Mouse (Mus musculus) CD4-positive, CD25-positive, alpha-beta regulatory T cell, adult 4 months (primary cell): Measurements from ENCODE around the gene Zscan21. TPM values are rescaled to one million over a fixed set of nuclear protein-coding genes. Genes with fewer than 3 reads are reported as not detected.
"Not testable (repeated sequence)": the region's sequence is repeated elsewhere in the genome, so short reads cannot be mapped to it uniquely, and the experiment has no call there.

ENCODE experiments used
- ATAC-seq: one replicate; pipeline ENCODE4 v1.8.0; 2017
- polyA plus RNA-seq, 2 experiments: library from polyadenylated mRNA; unstranded; fragments of 100-300 nt; shearing (Covaris generic); gene quantifications; one replicate each; pipeline ENCODE4 v1.2.1; 2017

The Zscan21 gene
- 10 to 100 TPM; 22.8 TPM for polyA plus RNA-seq

DNA sequence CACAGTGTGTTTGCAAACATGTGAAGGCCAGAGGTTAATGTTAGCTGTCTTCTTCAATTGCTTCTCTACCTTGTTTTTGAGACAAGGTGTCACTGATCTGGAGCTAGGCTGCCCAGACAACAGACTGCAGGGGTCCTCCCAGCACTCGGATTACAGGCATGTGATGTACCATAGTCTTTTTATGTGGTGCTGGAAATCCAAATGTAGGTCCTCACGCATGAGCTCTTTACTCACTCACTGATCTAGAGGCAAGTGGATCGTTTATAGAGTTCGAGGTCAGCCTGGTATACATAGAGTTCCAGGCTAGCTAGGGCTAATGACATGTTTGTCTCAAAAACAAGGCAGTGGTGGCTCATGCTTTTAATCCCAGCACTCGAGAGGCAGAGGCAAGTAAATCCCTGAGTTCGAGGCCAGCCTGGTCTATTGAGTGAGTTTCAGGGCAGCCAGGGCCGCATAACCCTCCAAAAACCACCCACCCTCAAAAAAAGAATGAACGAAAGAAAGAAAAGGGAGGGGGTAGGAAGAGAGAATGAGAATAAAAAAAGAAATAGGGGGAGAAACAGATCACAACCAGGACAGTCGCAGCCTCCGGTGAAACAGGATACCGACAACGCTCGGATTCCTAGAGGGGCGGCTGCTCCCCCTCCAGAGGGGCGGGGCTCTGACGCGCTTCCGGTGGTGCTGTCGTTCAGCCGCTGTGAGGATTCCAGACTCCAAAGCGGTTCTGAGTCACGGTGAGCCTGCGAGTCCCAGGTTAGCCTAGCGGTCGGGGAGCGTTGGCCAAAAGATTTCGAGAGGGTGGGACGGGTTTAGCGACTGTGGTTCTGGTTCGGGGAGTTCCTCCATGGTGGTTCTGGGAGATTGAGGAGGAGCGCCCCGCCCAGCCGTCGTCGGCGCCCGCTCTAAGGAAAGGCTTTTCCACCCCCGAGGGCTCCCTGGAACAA lies at the start of gene Zscan21:
Gene Zscan21, plus strand, starts transcription at position 649 of the 944 bp plus-strand sequence.
- ATAC-seq, result peak; percentile 100

DNA sequence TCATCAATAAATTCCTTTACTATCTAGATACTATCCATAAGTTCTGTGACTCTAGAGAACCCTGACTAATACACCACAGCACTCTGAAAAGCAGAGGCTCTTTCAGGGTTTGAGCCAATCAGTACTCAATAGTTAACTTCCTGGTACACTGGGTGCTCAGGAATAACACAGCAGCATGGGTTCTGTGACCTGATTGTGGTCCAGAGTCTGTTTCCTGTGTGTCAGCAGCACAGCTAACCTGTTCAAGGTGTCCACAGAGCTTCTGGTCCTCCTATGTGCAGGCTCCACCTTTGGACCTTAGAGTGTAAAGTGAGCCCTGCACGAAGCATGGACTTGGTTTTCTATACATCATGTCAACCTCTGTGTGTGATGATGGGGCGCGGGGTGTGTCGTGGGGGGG lies 42.9 kb upstream of the Zscan21 start:
- ATAC-seq, result no peak

DNA sequence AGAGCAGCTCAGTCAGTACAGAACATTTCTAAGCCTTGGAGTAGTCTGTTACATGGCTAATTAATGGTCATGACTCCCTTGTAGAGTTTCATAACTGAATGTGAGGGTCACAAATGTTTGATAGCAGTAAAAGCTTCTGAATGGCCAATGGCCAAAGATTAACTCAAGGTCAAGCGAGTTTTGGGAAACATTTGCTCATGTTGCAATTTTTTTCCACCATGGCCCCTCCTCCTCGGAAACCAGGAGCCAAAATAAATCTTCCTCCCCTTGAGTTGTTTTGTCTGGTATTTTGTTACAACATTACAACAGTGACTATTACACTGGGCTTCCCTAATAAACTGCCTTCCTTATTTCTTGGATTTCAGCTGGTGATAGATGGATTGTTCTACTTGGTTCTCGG lies 41.0 kb upstream of the Zscan21 start:
- ATAC-seq, result no peak

DNA sequence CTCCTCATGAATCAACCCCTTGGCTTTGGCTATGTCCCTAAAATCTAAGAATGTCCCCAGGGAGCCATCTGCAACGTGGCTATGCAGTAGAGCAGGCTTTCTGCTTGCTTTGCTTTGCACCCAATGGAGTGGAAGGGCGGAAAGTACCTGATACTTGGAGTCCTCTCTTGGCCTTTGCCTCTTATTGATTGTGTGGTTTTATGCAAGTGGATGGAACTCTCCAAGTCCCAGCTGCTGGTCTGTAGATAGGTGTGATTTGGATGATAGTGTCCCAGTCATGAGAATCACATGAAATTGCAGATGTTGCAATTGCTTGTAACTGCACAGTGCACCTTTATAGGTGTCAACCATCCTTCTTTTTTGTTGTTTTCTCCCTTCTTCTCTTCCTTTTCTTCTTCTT lies 40.6 kb upstream of the Zscan21 start:
- no peak for ATAC-seq

DNA sequence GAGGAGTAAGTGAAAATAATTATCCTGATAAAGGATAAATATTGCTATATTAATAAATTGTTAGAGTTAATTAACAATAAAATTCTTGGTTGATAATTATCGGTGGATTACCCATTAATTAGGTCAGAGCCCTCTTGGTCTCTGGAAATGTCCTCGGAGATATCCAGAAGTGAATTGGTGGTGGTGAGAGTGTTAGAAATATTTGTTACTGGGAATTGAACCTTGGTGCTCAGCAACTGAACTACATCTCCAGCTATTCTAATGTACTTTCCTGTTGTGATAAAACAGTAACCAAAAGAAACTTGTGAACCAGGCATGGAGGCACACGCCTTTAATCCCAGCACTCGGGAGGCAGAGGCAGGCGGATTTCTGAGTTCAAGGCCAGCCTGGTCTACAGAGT lies 36.2 kb upstream of the Zscan21 start:
- no peak for ATAC-seq

DNA sequence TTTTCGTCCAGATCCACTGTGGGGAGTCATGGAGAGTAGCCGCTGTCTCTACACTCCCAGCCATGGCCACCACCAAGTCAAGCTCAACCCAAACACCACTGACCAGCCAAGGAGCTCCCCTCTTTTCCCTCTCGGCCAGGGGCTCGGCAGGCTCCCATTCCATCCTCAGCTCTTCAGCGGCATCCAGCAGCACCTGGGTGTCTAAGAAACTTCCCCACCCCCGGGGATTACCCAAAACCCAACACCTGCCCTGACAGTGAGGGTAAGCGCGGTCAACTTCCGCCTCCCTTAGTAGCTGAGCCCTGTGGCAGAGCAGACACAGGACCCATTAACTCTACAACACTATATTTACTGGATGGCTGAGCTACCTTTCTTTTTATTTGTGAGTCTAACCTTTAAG lies 35.3 kb upstream of the Zscan21 start:
- no peak for ATAC-seq

DNA sequence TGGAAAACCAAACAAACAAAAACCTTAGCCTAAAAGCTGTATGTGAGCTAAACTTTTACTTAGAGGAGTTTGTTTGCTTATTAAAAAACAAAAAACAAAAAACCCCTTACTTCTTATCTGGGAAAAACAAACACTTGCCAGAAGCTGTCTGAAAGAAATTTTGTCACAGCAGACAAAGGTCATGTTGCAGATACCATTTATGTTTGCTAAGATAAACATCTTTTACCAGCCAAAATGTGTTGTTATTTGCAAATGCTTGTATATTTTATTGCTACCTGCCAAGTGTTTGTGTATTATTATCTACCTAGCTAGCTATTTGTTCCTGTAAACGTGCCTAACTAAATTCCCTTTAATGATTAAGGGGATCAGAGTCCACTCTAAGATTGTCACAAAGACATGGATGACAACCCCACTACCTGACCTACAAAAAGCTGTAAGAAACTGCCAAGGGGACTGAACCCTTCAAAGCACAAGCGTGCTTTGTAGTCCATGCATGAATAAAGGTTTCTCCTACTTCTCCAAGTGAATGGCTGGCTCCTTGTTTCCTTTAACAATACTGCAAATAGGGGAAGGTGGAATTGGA lies 33.3 kb upstream of the Zscan21 start:
- ATAC-seq, result no peak

DNA sequence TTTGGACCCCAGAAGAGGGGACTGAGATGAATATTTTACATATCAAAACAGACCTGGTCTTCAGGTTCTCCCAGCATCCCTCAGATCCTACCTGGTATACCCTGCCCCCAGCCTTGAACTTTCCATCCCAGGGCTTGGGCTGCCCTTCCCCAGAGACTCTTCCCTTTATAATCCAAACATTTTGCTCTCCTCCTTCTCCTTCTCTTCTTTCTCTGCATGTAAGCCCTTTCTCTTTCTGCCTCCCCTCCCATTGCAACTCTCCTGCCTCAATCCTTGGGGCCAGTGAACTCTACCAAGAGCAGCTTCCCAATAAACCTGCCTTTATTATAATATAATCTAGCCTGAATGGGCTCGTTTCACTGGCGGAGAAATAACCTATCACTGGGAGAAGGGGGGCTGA lies 32.8 kb upstream of the Zscan21 start:
- ATAC-seq, result no peak

DNA sequence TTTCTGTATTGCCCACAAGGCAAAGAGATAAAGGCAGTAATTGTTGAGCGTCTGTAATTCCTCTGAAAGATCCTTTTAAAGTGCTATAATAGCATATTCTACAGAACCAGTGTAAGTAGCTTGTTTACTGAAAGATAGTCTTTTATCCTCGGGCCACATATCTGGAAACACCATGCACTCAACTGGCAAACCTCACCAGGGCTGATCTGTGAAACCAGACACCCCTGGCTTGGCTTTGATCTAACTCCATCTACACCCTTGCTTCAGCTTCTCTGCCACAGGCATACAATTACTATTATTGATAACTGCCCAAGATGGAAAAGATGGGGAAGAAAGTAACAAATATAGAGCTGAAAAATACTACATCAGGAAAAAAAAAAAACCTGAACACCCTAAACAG lies 32.2 kb upstream of the Zscan21 start:
- no peak for ATAC-seq

DNA sequence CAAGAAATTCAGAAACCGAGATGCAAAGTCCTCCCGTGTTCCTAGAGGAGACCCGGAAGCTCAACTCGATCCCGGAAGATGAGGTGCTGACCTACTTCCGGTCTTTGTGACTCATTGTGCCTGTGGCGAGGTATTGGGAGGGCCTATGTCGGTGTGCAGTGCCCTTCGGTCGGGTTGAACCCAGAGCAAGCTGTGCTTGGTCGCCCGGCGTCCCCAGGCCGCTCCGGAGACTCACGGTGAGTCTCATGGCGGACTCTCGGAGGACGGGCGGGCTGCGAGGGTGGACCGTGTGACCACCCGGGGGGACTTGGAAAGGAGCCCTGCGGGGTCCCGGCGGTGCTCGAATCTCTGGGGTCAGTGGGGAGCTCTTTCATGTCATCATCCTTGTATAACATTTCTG lies 31.7 kb upstream of the Zscan21 start, which contains the start of gene Zkscan1:
Gene Zkscan1, plus strand, starts transcription at position 89 of the 400 bp plus-strand sequence.
- peak; percentile 100 for ATAC-seq

DNA sequence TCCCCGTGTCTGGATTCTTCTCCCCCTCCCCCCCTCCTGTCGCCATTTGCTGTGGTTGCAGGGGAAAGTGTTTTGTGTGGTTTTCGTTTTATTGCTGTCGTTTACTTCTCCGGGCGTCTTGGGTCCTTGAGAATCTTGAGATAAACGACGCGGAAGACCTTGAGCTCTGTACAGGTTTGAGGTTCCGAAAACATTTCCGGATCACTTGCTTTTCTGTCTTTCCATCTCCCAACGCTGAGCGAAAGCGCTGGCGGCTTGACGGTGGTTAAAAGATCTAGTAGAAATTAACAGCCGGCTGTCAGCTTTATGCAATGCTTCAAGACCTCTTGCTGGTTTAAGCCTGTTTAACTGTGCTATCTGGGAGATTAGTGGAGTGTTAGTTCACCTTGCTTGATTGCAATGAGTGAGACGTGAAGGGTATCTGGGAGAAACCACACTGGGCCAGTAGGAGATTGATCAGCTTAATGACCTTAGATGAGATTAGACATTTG lies 31.2 kb upstream of the Zscan21 start:
- peak; percentile 61 for ATAC-seq

DNA sequence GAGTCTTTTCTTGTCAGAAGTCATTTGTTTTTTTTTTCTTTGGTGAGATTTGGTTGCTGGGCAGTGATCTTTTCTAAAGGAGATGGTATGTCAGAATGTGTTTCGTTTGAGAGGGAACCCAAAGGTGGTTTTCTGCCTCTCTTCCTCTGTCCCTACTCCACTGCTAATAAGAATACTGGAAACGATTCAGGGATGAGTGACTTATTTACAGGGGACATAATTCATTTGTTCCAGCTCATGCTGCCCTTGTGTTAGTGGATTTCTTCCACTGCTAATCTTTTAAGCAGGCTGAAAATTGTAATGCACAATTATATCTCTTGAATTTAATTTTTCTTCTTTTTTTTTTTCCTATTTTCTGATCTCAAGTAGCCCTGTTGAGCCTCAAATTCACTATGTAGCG lies 29.9 kb upstream of the Zscan21 start:
- no peak for ATAC-seq

DNA sequence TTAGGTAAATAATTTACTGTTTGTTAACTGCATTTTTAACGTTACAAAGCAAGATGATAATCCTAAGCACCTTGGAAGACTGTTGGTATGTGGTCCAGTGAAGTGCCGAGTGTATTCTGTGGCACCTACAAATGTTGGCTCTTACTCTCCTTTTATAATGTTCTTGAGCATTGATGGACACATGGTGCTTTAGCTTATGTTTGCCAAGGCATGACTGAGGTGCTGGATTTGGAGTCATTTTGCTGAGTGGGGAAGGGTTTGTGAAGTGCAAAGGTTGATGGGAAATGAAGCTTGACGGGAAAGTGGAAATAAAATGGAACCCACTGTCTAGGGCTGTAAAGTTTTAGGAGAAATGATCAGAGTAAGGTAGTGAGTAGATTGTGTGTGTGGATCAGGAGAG lies 28.3 kb upstream of the Zscan21 start:
- ATAC-seq, result no peak

DNA sequence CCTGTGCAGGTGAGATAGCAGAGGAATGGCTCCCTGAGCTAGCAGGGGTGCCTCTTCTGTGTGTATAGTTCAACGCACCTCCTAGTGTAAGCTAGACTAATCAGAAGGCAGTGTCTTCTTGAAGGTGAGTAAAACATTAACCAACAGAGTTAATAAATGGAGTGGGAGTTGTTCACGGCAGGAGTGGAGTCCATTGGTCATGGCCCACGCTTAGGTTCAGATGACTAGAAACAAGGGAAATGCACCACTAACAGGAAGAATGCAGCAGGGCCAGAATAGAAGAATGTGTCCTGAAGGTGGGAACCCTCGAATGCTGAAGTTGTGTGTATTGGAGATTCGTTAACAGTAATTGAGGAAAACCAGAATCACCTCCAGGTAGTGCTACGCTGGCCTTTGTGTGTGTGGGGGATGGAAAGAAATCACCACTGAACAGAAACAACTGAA lies 27.6 kb upstream of the Zscan21 start:
- no peak for ATAC-seq

DNA sequence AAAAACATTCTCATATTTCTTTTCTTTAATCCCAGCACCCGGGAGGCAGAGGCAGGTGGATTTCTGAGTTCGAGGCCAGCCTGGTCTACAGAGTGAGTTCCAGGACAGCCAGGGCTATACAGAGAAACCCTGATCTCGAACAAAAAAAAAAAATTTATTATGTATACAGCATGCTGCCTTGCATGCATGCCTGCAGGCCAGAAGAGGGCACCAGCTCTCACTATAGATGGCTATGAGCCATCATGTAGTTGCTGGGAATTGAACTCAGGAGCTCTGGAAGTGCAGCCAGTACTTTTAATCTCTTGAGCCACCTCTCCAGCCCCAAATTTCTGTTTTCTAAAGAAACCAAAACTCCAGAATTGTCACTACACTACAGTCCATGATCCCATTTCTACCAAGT lies 26.4 kb upstream of the Zscan21 start:
- no peak for ATAC-seq

DNA sequence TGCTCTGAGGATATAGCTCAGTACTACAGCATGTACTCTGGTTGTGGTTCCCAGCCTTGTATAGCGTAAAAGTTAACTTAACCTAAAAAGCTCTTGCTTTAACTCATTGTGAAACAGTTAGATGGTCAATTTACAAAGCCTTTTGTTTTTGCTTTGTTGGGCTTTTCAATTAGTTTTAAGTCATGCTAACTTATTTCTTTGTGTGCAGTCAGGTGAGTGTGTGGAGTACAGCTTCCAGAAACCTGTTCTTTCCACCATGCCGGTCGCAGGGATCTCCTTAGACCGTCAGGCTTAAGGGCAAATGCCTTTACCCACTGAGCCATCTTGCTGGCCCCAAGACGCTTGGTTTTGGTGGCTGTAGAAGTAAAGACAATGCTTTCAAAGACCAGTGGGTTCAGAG lies 26.0 kb upstream of the Zscan21 start:
- ATAC-seq, result no peak

DNA sequence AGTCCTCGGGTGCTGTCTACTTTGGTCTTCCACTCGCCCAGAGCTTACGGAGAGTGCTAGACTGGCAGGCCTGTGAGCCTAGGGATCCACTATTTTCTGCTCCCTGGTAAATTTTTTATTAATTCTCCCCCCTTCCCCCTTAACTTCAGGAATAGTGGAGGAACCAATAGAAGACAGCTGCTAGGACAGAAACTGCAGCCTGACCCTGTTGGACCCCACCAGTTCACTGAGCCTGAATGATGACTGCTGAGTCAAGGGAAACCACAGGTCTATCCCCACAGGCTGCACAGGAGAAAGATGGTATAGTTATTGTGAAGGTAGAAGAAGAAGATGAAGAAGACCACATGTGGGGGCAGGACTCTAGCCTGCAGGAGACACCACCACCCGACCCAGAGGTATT lies 23.9 kb upstream of the Zscan21 start:
- no peak for ATAC-seq

DNA sequence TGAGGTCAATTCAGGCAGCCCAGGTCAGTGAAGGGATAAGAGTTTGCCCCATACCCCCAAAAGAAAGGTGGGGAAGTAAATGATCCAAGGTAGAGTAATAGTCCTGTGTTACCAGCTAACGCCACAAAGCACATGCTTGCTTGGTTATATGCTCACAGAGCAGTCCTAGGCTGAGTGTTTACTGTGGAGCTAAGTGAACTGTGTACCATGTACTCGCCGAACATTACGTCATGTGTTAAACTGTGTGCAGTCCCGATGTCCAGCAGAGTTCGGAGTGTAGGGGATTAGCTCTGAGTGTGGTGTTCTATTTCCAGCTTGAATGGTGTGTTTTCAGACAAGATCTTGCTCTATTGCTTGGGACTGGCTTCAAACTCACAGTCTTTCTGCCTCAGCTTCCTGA lies 22.2 kb upstream of the Zscan21 start:
- ATAC-seq, result no peak

DNA sequence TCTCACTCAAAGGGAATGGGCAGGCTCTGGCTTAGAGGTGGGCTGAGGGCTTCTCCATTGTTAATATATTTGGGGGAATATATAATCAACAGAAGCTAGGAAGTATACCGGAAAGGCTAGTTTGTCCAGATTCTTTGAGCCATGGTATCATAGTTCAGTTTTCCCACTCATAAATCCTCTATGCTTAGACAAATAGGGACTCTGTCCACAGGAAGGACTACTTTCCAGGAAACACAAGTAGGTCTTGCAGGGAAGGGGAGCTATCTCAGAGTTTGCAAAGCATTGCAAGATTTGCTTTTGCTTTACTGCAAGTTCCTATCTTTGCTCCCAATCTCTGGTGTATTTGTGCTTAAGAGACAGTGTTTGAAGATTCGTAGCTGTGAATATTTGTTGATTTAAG lies 11.7 kb upstream of the Zscan21 start:
- ATAC-seq, result no peak

DNA sequence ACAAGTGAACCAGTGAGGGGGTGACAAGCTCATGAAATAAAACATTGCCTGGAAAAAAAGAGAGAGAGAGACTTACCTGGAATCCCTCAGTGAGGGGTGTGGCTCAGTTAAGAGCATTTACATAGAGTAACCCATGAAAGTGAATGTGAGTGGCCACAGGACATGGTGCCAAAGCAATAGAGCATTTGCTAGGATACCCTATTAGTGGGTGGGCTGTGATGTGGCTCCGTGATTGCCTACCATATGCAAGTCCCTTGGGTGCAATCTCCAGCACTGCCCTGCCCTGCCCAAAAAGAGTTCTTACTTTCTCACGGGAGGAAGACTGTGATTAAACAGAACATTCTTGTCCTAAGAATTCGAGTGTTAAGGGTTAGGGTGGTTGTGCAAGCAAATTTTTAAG lies 9.6 kb upstream of the Zscan21 start:
- no peak for ATAC-seq

DNA sequence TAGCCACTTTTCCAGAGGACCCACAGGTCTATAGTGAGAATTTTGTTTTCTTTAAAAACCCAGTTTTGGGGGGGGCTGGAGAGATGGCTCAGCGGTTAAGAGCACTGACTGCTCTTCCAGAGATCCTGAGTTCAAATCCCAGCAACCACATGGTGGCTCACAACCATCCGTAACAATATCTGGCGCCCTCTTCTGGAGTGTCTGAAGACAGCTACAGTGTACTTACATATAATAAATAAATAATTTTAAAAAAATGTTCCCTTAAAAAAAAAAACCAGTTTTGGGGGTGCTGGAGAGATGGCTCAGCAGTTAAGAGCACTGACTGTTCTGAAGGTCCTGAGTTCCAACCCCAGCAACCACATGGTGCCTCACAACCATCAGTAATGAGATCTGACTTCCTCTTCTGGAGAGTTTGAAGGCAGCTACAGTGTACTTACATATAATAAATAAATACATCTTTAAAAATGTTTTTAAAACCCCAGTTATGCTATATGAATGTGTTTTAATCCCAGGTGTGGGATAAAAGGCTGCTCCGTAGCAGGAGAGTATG lies 6.8 kb upstream of the Zscan21 start:
- not testable (repeated sequence) for ATAC-seq

DNA sequence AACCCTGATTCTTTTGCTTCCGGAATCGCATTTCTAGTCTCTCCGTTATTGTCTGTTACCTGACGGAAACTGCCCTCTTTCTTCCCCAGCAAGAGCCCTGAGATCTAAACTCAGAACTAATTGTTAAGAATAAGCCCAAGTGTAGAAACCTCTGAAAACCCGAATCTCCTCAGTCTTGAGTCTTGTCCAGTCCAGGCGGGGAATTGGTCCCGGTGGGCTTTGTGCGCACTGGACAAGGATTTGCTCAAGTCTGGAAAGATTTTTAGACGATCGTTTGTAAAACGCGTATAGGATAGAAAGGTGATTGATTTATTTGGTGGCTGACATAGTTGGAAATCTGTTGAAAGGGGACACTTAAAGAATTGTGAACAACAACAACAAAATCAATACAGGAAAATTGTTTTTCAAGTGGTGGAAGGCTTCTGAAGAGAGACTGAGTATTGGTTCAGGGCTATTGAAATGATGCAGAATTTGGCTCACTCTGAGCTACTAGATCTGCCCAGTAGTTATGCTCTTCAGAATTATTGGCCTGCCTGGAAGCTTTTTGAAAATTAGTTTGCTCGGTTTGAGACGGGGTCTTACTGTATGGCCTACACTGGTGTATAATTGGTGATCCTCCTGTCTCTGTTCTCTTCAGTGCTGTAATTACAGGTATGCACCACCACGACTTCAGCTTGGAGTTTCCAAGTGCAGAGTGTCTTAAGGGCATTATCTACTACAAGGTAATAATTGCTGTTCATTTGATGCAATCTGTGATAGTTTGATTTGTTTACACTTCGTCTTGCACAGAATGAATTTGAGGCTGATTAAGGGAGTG lies 704 bp downstream of the Zscan21 start:
- peak; percentile 5 for ATAC-seq

DNA sequence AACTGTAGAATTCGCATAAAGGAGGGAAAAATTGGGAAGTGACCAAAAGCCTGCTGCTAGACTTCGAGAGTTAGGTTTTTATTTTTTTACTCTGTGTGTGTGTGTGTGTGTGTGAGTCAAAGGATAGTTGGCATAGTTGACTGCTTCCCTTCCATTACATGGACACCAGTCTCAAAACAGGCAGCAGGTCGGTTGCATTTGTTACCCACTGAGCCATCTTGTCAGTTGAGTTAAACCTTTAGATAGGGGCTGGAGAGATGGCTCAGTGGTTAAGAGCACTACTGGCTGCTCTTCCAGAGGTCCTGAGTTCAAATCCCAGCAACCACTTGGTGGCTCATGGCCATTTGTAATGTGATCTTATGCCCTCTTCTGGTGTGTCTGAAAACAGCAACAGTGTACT lies 1.3 kb downstream of the Zscan21 start:
- ATAC-seq, result no peak
